Mouse (Mus musculus) erythroblast, embryonic 14.5 days (primary cell): ENCODE results near the gene Mbd3. TPM values are rescaled to one million over a fixed set of nuclear protein-coding genes. Genes with fewer than 3 reads are reported as not detected.
"Not testable (repeated sequence)": the region's sequence is repeated elsewhere in the genome, so short reads cannot be mapped to it uniquely, and the experiment has no call there.

ENCODE experiments used
- H3K27me3 ChIP-seq: 2 replicates; pipeline ENCODE4 v1.6.1; 2012; ENCODE audit warnings: inconsistent platforms; ENCODE audit not compliant: control insufficient read depth
- H3K36me3 ChIP-seq: 2 replicates; pipeline ENCODE4 v1.6.1; 2012; ENCODE audit warnings: mild to moderate bottlenecking, inconsistent platforms; ENCODE audit not compliant: control insufficient read depth
- H3K4me1 ChIP-seq: 2 replicates; pipeline ENCODE4 v1.6.1; 2012; ENCODE audit warnings: inconsistent platforms; ENCODE audit not compliant: control insufficient read depth
- H3K4me3 ChIP-seq: replicated peaks from 2 replicates; pipeline ENCODE3; 2012; ENCODE audit warnings: moderate library complexity, mild to moderate bottlenecking, inconsistent platforms
- H3K9me3 ChIP-seq: 2 replicates; pipeline ENCODE4 v1.6.1; 2012; ENCODE audit warnings: low read length, inconsistent platforms, mixed read lengths; ENCODE audit not compliant: control insufficient read depth
- GATA1 ChIP-seq: IDR thresholded peaks from 2 replicates; pipeline ENCODE4 v1.6.1; 2012; ENCODE audit warnings: low read length, inconsistent platforms, mixed read lengths
- TAL1 ChIP-seq: IDR thresholded peaks from 3 replicates; pipeline ENCODE4 v1.6.1; 2012; ENCODE audit warnings: low read length, inconsistent platforms, mixed read lengths
- polyA plus RNA-seq: library from polyadenylated mRNA; stranded (reverse); fragments of >175 nt; gene quantifications from 2 replicates; pipeline ENCODE4 v1.2.3, GENCODE M21; 2012

The Mbd3 gene
- polyA plus RNA-seq, 1 experiment, result 24.1 TPM

GRCm38 (mm10) chr10:80352727-80353126, 46.6 kb downstream of the Mbd3 start:
- Histone ChIP-seq H3K4me3 (no peak overlapping the region), H3K9me3 (peaks cover 6% of the 10 kb centered on the region; the same call in 1 of the 2 replicates), H3K4me1 (peaks cover 25% of the 10 kb centered on the region), H3K36me3 (no peaks in the 10 kb centered on the region), H3K27me3 (peaks cover 100% of the 10 kb centered on the region)
- TF ChIP-seq GATA1 (no peak), TAL1 (no peak)

GRCm38 (mm10) chr10:80351896-80352295, 47.5 kb downstream of the Mbd3 start:
- TF ChIP-seq GATA1 (no peak), TAL1 (no peak)
- H3K4me3 ChIP-seq, result no peak overlapping the region
- no peaks in the 10 kb centered on the region for H3K36me3 ChIP-seq
- peaks cover 32% of the 10 kb centered on the region for H3K4me1 ChIP-seq
- H3K9me3 ChIP-seq, result peaks cover 5% of the 10 kb centered on the region; the same call in 1 of the 2 replicates
- H3K27me3 ChIP-seq, result peaks cover 99% of the 10 kb centered on the region

- Histone ChIP-seq H3K4me1 (peaks cover 43% of the 10 kb centered on the region), H3K4me3 (no peak overlapping the region), H3K9me3 (no peaks in the 10 kb centered on the region; the same call in 1 of the 2 replicates), H3K36me3 (no peaks in the 10 kb centered on the region), H3K27me3 (peaks cover 89% of the 10 kb centered on the region)
- TF ChIP-seq GATA1, result no peak
- TF ChIP-seq TAL1, result no peak
These were observed 49.1 kb downstream of the Mbd3 start for GRCm38 (mm10) chr10:80350292-80350691.

GRCm38 (mm10) chr10:80348981-80349380, 50.4 kb downstream of the Mbd3 start:
- Histone ChIP-seq H3K4me3 (no peak overlapping the region), H3K27me3 (peaks cover 77% of the 10 kb centered on the region), H3K36me3 (no peaks in the 10 kb centered on the region), H3K9me3 (no peaks in the 10 kb centered on the region), H3K4me1 (peaks cover 56% of the 10 kb centered on the region)
- TF ChIP-seq GATA1, result no peak
- TF ChIP-seq TAL1, result no peak

GRCm38 (mm10) chr10:80348244-80348781, 51.0 kb downstream of the Mbd3 start, which contains the start of gene Adamtsl5:
Gene Adamtsl5, minus strand, starts transcription at chr10:80348412.
- H3K4me3 ChIP-seq, result peak within 1 kb of the TSS; percentile 69
- H3K36me3 ChIP-seq, result no peaks in the 10 kb centered on the region
- no peaks in the 10 kb centered on the region for H3K9me3 ChIP-seq
- H3K27me3 ChIP-seq, result peaks cover 72% of the 10 kb centered on the region
- H3K4me1 ChIP-seq, result peaks cover 63% of the 10 kb centered on the region
- no peak for TF ChIP-seq TAL1
- TF ChIP-seq GATA1, result no peak

GRCm38 (mm10) chr10:80347514-80347967, 51.8 kb downstream of the Mbd3 start:
- TF ChIP-seq TAL1 (no peak), GATA1 (no peak)
- no peaks in the 10 kb centered on the region for H3K36me3 ChIP-seq
- H3K4me1 ChIP-seq, result peaks cover 71% of the 10 kb centered on the region
- peak overlapping the region; percentile 69 for H3K4me3 ChIP-seq
- H3K27me3 ChIP-seq, result peaks cover 72% of the 10 kb centered on the region
- H3K9me3 ChIP-seq, result peaks cover 2% of the 10 kb centered on the region; the same call in 1 of the 2 replicates

- Histone ChIP-seq H3K4me1 (peaks cover 87% of the 10 kb centered on the region), H3K9me3 (peaks cover 17% of the 10 kb centered on the region), H3K27me3 (peaks cover 72% of the 10 kb centered on the region)
- not testable (repeated sequence) for H3K4me3 ChIP-seq, H3K36me3 ChIP-seq
These were observed 53.4 kb downstream of the Mbd3 start for GRCm38 (mm10) chr10:80345929-80346328.

- Histone ChIP-seq H3K4me3 (peak overlapping the region; percentile 69), H3K4me1 (peaks cover 88% of the 10 kb centered on the region), H3K27me3 (peaks cover 72% of the 10 kb centered on the region), H3K36me3 (no peaks in the 10 kb centered on the region), H3K9me3 (peaks cover 17% of the 10 kb centered on the region)
- no peak for TF ChIP-seq GATA1
- TF ChIP-seq TAL1, result peak; percentile 48; the same call in 2 of the 3 replicates
These were observed 54.2 kb downstream of the Mbd3 start for GRCm38 (mm10) chr10:80345122-80345521.

- TF ChIP-seq GATA1 (peak; percentile 56), TAL1 (peak; percentile 79)
- peaks cover 17% of the 10 kb centered on the region for H3K9me3 ChIP-seq
- no peaks in the 10 kb centered on the region for H3K36me3 ChIP-seq
- peaks cover 93% of the 10 kb centered on the region for H3K4me1 ChIP-seq
- H3K27me3 ChIP-seq, result peaks cover 64% of the 10 kb centered on the region
- H3K4me3 ChIP-seq, result peak overlapping the region; percentile 69
These were observed 55.2 kb downstream of the Mbd3 start for GRCm38 (mm10) chr10:80344131-80344661.
